Mouse (Mus musculus): Measurements from ENCODE around the gene Vps11.
"Not testable (repeated sequence)": the region's sequence is repeated elsewhere in the genome, so short reads cannot be mapped to it uniquely, and the experiment has no call there.

Vps11 gene

DNA sequence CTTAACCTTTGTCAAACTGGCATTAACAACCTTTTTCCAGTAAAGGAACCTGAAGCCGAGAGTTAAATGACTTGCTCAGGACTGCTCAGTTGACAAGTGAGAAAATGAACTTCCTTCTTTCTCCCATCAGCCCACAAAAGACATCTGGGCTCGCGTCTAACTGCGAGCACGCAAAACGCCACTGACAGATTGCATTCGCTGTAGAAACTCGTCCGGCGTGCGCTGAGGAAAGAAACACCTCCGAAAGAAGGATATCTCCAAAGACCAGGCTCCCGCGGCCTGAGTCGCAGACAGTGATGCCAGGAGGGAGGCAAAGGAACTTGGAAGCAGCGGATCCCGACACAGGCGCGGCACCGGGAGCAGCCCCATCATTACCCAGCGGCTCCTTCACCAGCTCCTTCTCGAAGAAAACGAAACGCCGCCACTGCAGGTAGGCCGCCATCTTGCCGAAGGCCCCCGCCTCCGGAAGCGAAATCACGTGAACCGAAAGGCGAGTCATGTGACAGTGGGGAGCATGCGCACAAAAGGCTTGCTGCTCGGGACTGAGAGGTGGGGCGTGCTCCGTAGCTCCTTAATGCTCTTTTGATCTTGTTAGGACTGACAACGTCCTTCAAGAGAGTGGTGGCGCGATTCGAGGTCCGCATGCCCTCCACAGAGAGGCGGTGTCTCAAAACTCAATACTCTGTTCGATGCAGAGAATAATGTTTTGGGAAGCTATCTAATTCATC, at the start of gene Vps11:
Vps11 (minus strand) TSS at position 481 of the 728 bp plus-strand sequence.
- peak; percentile 95 for DNase-seq

DNA sequence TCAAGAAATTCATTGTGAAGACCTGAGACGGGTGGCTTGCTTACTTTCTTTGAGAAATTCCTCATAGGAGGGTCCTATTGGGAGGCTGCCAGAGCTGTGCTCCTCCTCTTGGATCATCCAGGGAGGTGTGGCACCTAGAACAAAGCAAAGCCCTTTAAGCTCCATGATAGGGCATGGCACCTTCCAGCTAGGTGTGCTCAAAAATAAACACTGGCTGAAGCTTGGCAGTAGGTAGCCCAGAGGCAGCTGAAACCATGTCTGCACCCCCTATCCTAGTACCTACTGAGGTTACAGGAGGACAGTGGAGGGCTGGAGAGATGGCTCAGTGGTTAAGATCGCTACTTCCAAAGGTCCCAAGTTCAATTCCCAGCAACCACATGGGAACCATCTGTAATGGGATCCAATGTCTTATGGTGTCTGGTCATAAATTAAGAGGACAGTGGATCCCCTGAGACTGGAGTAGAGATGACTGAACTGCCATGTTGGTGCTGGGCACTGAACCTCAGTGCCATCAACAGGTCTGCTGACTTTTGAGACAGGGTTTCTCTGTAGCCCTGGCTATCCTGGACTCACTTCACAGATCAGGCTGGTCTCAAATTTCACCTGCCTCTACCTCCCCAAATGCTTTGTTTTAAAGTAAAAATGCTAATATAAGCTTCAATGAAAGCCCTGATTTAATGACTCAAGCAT, 49.3 kb upstream of the Vps11 start:
- DNase-seq, result no peak

DNA sequence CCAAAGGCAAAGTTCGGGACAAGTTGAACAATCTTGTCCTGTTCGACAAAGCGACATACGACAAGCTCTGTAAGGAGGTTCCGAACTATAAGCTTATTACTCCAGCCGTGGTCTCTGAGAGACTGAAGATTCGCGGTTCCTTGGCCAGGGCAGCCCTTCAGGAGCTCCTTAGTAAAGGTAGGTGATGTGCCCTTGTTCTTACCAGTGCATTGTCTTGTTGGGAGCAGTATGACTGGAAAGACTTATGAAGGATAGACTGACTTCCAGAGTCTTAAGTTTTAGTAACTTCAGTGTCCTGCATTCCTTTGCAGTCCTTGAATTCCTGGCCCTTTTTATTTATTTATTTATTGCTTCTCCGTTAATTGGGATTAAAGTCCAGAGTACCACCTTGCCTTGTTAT, 47.2 kb upstream of the Vps11 start:
- not testable (repeated sequence) for DNase-seq

DNA sequence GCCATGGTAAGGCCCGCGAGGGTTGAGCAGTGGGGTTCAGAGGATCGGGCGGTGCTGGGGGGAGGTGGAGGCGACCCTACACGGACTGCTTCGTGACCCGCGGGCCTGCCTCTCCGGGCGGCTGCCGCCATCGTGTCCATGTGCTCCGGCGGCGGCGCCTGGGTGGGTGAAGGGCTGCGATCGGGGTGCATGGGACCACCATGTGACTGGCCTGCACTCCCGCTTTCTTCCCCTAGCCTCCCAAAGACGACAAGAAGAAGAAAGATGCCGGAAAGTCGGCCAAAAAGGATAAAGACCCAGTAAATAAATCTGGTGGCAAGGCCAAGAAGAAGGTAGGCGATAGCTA, 46.3 kb upstream of the Vps11 start:
- no peak for DNase-seq

DNA sequence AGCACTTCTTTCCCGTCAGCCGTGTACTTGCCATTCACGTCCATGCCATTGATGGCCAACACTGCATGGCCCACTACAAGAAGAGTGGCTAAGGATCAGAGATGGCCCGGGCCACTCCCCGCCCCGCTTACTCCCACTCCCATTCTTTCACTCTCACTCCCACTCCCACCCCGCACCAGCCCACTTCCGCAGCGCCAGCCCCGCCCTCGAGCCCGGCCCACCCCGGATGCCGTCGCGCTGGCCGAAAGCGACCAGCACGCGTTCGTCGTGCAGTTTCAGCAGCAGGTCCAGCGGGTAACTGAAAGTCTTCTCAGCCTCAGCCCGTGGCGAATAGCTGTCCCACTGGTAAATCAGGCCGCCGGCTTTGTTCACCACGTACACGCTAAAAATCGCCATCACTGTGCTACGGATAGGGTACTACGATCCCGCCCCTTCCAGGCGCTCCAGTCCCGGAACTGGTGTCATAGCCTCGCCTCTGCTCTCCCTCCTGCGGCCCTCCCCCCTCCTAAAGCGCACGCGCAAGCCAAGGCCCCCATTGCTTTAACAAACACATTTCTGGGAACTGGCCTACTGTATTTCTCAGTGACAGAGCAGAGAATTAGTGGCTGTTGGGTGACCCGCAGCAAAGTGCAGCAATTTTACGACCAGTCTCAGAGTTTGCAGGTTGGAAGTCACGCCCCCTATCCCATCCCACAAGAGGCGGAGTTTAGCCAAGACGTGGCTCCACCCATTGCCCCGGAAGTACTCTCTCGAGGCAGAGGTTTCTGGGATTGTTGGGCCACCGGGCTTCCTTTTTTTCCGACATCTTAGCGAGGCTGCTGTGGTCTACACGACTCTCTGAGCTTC, 45.7 kb upstream of the Vps11 start, which contains the start of the genes Rps25 and Trappc4:
Rps25 (plus strand) TSS at position 234 of the 846 bp plus-strand sequence.
Trappc4 (minus strand) TSS at position 695 of the 846 bp plus-strand sequence.
- peak; percentile 94 for DNase-seq

DNA sequence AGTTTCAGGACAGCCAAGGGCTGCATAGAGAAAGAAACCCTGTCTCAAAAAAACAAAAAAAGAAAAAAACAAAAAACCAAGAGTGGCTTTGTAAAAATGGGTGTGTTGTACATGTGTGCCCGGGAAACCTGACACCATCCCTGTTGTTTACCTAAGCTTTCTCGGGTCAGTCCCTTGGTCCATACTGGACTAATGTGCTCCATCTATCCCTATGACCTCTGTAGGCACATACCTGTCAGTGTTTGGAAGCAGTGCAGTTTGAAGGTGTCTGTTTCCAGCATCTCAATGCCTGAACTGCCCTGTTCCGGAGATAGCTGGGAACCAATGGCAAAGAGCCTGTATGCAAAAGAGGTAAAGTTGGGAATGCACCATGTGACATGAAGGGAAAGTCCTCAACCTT, 43.5 kb upstream of the Vps11 start:
- DNase-seq, result no peak

DNA sequence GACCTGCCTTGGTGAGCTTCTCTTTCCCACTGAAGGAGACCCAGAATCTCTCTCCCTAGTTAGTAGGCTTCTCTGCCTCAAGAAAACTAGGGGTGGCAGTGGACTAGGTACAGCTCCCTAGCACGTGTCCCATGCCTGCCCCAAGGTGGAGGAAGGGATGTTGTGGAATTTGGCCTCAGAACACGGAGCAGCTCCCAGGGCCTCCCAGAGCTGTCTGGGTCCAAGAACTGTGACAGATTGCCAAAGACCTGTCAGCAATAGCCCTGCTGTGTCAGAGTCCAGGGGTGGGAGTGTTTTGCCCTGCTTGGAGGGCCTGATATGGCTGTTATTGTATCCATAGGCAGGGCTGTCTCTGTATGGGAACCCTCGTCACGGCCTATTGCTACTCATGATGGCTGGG, 39.6 kb upstream of the Vps11 start:
- no peak for DNase-seq

DNA sequence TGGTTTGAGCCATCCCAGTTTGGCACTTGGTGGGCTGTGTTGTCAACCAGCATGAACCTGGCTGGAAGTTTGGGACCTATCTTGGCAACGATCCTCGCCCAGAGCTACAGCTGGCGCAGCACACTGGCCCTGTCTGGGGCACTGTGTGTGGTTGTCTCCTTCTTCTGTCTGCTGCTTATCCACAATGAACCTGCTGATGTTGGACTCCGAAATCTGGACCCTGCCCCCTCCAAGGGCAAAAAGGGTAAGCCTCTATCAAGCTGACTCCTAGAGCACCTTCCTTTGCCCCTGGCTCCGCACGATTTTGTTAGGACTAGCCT, 38.3 kb upstream of the Vps11 start:
- DNase-seq, result no peak

DNA sequence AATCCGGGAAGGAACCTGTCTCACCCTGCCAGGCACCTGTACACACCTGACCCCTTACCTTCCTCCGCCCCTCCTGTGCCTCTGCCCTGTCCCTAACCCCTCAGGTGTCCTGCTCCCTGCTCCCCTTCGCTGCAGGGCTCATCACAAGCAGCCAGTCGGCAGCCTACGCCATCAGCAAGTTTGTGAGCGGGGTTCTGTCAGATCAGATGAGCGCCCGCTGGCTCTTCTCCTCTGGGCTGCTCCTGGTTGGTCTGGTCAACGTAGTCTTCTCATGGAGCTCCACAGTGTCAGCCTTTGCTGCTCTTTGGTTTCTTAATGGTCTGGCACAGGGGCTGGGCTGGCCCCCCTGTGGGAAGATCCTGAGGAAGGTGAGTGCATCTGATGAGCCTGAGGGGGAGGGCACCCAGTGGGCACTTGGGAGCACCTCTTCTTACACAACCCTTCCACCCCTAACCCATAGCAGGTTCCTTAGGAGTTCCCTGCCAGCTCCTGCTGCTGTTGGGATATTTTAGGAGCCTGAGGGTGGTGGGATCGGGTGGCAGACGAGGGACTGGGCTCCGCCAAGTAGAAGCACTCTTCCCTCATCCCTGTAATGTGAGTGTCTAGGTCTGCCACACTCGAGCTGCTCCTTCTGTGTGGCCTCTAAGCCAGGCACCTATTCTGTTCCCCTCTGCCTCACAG, 37.8 kb upstream of the Vps11 start:
- no peak for DNase-seq

DNA sequence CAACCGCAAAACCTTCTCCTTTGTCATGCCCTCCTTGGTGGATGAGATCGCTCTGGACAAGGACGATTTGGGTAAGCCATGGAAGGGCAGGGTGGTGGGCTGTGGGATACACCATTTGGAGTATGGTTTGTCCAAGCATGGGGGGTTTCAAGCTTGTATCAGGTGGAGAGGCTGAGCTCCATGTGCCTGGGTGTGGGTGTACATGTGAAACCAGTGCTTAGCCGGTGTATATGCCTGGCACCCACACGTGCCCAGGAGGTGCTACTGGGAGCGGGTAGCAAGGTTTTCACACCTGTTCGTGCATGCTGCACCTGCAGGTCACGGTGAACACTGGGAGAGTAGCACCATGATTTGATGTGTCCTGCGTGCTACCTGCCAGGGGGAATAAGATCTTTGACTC, 37.1 kb upstream of the Vps11 start:
- no peak for DNase-seq

DNA sequence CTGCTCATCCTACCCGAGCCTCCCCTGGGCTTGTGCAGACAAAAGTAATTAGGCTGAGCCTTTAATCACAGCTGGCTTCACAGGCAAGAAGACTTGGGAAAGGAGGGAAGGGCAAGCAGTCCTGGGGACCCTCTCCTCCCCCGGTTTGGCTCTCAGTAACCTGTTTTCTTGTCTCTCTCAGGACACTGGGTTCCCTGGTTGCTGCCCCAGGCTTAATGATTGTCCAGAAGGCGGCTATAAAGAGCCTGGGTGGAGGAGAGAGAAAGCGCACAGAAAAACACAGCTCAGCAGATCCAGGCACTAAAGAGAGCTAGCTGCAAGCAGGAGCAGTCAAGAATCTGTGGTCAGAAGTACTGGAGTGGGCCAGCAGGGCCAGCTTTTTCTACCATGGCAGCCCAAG, 36.6 kb upstream of the Vps11 start:
- DNase-seq, result no peak

DNA sequence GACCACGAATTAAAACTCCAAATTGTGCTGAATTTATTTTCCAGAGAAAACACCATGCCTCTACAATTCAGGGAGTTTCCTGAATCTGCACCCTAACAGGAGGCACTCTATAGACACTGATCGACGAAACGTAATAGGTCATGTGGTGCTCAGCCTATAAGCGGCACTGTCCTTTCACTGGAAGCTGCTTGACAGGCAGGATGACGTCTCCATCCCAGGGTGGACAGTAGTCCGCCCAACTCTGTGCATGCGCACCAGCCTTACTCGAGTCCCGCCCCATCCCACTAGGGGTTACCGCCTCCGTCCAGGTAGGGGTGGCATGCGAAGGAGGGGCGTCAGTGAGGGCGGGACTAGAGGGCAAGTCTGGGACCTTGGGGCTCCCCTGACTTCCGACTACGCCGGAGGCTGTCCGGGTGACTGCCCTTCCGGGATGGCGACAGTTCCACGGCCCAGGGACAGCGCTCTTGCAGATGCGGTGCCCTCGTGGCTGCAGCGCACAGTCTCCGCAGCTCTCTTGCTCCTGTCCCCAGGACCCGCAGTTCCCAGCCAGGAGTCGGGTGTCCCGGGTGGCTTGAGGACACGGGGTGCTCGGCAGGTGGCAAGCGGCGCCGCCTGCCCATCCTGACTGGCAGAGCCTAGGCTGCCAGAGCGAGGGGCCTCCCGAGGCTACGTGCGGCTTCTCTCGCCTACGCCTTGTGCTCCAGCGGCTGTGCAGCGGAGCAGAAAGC, 35.4 kb upstream of the Vps11 start, which contains the start of gene Slc37a4:
Slc37a4 (plus strand) TSS at position 169 of the 728 bp plus-strand sequence.
- DNase-seq, result peak; percentile 88

DNA sequence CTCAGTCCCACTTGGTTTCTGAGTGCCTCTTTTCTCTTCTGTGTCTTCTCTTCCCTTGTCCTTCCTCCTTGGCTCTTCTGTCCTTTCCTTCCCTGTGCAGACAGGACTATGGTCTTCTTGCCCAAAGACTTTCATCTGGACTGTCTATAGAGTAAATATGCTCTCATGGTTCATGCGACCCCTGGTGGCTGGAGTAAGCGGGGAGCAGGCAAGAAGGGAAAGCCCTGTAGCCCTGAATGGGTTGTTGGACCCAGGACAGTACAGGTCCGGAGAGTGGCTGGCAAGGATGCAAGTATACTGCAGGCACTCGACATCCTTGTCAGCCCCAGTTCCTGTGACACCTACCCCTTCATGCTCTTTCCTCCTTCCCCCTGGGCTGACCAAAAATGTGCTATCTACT, 30.0 kb upstream of the Vps11 start:
- peak; percentile 69 for DNase-seq

DNA sequence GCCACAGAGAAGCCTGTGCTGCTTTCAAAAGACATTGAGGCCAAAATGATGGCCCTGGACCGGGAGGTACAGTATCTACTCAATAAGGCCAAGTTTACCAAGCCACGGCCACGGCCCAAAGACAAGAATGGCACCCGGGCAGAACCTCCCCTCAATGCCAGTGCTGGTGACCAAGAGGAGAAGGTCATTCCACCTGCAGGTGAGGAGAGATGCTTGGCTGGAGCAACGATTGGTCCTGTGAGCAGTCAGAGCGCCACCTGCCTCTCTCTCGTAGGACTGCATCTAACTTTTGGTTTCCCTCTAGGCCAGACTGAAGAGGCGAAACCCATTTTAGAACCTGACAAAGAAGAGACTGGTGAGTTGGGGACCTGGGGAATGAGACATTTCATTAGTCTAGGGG, 27.8 kb upstream of the Vps11 start:
- DNase-seq, result peak; percentile 65

DNA sequence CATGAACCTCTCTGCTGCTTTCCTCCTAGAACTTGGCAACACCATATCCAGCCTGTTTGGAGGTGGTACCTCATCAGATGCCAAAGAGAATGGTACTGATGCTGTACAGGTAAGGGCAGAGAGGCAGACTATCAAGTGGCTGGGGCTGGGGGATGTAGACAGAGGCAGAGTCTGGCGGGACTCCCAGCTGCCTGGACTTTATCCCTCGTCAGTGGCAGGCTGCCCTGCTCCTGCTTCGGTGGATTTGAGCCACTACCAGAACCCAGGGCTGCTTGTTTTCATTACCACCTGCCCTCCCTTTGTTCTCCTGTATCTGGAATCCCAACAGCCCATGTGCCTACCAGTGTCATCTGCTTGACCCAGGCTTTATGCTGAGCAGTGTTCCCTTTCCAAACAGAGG, 25.8 kb upstream of the Vps11 start:
- no peak for DNase-seq

DNA sequence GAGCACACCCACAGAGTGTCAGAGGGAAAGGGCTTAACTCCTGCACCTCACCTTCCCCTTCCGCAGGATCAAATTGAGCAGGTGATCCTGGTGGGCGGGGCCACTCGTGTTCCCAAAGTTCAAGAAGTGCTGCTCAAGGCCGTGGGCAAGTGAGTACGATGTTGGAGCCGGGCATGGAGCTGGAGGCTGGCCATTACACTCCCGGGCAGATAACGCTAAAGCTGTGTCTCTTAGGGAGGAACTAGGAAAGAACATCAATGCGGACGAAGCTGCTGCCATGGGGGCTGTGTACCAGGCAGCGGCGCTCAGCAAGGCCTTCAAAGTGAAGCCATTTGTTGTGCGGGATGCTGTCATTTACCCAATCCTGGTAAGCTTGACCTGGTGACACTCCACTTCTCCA, 23.1 kb upstream of the Vps11 start:
- DNase-seq, result no peak

DNA sequence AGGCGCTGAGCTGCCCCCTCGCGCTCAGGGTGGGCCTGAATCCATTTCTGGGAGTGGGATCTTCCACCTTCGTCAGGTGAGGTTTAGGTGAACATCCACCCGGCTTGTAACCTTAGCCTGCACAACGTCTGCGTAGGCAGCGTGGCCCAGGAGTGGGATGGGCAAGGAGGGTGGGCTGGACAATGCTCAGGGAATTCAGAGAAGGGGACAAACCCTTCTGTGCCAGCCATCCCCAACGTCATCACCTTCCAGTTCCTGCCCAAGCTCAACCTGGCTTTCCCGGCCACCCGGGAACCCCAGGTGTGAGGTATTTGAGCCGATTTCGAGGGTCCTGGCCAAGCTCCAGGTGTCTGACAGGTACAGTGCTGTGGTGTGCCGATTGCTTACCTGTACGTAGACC, 18.4 kb upstream of the Vps11 start:
- DNase-seq, result no peak

DNA sequence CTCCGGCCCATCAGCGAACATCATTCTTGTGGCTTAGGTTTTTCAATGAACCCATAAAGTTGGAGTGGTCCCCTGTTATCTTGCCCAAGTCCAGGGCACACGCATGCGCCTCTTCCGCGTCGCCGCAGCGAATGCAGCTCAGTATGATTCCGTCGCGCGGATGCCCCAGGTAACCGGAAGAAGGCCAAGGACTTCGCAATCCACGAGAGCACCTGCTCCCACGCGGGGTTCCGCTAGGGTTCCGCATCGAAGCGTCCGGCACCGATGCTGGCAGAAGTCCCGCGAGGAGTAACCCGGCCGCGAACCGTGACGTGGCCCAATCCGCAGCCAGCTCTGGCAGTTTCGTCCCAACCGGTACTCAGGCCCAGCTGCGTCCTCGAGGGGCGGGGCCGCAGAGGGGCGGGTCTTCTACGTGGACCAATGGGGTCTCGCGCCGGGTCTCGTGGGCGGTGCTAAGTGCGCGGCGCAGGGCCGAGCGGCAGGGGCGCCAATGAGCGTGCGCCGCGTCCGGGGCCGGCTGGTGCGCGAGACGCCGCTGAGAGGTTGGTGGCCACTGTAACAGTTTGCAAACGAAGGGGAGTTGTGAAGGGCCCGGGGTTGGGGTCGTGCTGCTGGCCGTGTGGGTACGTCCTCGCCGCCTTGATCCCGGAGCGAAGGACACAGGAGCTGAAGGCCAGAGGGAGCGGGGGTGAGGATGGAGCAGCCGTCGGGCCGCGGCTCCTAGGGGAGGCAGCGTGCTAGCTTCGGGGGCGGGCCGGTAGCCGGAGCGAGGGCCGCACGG, 17.8 kb upstream of the Vps11 start, which contains the start of gene Hyou1:
Hyou1 (plus strand) TSS at position 437 of the 781 bp plus-strand sequence.
- DNase-seq, result peak; percentile 100

DNA sequence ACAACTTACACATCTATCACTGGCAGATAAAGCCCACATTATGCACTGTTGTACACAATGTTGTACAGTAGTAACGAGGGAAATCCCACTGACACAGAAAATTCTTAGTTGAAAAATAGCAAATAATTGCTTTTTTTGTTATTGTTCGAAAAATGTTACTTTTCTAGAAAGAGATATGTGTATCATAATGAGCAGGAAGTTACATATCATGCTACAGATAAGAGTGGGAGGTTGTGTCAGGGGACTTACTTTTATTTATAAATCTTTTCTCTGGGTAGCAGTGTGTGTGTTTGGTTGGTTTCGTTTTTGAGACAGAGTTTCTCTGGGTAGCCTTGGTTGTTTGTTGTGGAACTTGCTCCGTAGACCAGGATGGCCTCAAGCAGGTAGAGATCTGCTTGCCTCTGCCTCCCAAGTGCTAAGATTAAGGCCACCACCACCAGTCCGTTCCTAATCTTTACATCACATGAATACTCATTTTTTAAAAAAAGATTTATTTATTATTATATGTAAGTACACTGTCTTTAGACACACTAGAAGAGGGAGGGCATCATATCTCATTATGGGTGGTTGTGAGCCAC, 16.8 kb upstream of the Vps11 start:
- no peak for DNase-seq

DNA sequence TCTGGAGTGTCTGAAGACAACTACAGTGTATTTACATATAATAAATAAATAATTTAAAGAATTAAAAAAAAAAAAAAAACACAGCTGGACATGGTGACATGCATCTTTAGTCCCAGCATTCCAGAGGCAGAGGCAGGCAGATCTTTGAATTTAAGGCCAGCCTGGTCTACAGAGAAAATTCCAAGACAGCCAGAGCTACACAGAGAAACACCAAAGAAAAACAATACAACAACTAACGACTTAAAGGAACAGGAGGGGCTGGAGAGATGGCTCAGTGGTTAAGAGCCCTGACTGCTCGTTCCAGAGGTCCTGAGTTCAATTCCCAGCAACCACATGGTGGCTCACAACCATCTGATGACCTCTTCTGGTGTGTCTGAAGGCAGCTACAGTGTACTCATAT, 15.9 kb upstream of the Vps11 start:
- not testable (repeated sequence) for DNase-seq

DNA sequence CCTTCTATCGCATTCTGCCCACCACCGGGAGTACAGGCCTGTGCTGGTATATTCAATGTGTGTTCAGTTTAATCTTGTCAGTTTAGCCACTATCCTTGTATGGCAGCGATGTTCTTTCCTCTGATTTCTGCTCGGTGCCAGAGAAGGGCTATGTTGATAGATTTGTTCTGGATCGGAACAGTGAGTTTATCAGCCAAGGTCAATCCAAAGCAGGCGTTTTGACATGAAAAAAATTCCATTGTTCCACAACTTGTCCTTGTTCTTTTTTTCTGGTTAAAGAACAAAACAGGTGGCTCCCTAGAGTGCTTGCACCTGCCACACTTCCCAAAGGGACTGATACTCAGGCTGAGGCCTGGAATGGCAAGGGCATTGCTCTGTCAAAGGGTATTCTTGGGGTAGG, 14.7 kb upstream of the Vps11 start:
- DNase-seq, result no peak

Data from thymus, postnatal 25 days (tissue).